Mouse (Mus musculus) adrenal gland, postnatal 14 days (tissue): Measurements from ENCODE around the gene Hipk2. TPM values are rescaled to one million over a fixed set of nuclear protein-coding genes. Genes with fewer than 3 reads are reported as not detected.

Experiments
- DNase-seq: peaks from one replicate; pipeline ENCODE4 v3.0.0; 2021; ENCODE audit warnings: mixed read lengths
- total RNA-seq: library from RNA; stranded (reverse); gene quantifications from 2 replicates; pipeline ENCODE4 v1.2.3, GENCODE M21; 2021

Gene Hipk2
- total RNA-seq, 1 experiment from 2014 or later, result 104 TPM

DNA sequence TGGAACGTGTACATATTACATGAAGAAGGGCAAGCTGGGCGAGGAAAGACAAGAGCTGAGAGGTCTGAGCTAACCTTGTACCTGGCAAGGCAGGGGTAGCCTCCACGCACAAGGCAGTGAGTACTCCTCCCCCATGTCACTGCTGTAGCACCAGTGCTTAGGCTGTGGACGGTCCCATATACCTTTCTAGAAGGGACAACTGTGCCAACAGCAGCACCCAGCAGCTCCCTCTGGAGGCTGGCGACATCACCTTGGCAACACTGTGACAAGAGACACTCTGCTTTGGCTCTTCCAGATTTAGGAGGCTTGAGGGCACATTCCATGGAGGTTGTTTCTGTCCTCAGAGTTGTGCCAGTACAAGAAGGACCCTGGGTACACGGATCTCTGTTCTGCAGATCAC, 123.5 kb downstream of the Hipk2 start:
- peak; percentile 53 for DNase-seq

DNA sequence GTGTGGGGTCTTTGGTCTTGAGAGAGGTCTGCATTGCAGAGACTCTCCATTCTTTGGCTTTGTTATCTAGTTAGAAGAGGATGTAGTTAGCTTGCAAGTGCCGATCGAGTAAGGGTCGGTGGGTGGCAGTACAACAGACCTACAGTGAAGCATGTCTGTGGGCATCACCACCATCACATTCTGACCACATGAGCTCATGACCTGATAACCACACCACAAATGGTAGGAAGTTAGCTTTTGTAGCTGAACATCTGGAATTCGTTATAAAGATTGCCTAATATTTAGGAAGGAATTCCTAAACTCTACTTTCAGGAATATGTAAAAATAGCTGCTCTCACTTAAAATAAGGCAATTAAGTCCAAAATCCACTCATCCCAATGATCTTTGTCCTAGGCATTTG, 127.9 kb downstream of the Hipk2 start:
- DNase-seq, result no peak

DNA sequence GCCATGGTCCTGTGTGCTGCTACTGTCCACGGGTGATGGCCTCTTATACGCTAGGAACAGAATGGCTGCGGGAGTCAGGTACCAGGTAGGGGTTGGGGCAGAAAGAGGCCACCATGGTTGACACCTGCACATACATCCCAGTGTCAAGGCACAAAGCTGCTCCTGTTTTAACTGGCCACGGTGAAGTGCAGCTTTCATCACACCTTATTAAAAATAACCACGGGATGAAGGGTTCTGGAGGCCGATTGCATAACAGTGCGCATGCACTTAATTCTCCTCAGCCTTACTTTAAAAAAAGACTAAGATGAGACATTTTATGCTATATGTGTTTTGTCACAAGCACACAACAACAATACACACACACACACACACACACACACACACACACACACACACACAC, 132.6 kb downstream of the Hipk2 start:
- DNase-seq, result no peak

DNA sequence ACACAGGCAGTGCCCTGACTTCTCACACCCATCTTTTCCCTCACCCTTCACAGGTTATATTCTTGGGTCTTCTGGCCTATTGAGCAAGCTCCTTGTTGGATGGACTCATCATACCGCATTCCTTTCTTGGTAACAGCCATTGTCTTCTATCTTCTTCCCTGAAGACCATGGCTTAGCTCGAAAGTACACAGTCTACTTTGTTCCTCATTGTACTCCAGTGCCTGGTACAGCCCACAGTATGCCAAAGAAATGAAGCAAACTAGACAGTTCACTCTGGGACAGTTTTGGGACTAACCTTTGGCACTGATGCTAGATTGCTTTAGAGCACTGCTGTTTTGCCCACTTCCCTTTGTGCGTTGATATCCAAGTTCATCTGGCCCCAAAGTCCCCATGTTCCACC, 133.5 kb downstream of the Hipk2 start:
- no peak for DNase-seq

DNA sequence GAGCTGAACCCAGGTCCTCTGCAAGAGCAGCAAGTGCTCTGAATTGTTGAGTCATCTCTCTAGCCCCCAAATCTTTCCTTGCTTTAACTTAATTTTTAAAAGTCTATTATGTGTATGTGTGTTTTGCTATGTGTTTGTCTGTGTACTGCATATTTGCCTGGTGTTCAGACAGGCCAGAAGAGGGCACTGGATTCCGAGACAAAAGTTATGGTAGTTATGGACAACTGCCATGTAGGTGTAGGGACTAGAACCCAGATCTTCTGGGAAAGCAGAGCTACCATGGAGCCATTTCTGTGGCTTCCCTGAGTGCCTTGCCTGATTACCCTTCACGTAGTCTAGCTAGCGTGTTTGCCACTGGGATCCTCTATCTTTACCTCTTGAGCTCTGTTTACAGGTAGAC, 134.9 kb downstream of the Hipk2 start:
- no peak for DNase-seq

DNA sequence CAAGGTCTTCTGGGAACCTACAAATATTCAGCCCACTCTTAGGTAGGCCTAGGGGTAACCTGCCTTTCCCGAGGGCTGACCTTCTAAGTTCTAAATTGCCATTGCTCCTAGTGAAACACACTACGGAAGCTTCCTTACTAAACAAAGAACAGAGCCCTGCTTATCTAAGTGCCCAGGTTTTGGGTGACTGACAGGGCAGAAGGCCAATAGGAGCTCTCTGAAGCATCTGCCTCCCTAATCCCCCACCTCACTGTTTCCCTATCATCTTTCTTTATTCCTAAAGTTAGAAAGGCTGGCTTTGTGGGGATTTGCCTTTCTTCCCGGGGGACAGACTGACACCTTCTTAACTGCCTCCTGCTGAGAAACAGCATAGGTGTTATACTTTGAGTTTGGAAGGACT, 136.7 kb downstream of the Hipk2 start:
- DNase-seq, result no peak

DNA sequence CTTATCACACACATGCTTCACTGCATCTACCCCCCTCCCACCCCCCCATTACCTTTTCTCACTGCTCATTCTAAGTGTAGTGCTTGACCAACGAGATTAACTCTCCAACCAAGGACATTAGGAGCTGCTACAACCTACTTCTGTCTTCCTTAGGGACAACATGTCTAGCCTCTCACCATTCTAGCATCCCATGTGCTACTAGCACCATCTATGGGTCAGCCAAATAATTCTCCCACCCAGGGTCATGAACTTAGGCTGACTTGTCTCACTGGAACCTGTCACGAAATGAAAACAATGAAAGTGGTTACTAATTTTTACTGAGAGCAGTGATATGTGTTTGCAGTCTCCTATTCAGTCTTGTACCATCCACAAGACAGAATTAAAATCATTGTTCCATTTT, 138.2 kb downstream of the Hipk2 start:
- DNase-seq, result no peak

DNA sequence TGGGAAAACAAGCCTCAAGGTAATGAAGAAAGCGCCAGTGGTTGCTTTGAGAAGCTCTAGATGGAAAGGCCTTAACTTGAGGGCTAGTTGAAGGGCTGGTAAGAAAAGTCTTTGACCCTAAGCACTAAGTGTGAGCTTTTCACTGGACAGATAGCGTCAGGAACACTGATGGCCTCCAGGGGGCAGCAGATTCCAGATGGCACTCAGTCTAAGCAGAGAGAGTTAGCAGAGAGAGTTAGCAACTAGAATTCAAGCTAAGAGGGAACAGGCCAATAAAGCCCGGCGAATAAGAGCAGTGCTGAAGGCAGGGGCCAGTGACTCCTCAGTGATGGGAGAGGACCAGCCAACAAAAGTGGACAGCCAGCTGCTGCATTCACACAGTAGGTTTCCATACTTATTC, 139.7 kb downstream of the Hipk2 start:
- peak; percentile 89 for DNase-seq

DNA sequence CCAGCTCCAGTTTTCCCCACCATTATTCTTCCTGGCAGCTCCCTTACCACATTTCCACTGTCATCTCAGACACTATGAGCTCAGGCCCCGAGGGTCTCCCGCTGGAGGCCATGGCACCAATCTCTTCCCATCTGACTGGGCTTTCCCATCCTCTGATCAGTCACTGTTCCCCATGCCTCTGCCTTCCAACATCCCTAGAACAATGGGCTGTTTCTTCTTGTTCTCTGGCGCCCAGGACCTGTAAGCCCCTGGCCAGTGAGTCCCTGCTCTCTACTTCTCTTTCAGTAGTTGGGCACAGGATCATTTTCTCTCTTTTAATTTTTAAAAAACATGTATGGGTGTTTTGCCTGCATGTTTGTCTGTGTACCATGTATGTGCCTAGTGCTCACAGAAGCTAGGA, 143.3 kb downstream of the Hipk2 start:
- no peak for DNase-seq

DNA sequence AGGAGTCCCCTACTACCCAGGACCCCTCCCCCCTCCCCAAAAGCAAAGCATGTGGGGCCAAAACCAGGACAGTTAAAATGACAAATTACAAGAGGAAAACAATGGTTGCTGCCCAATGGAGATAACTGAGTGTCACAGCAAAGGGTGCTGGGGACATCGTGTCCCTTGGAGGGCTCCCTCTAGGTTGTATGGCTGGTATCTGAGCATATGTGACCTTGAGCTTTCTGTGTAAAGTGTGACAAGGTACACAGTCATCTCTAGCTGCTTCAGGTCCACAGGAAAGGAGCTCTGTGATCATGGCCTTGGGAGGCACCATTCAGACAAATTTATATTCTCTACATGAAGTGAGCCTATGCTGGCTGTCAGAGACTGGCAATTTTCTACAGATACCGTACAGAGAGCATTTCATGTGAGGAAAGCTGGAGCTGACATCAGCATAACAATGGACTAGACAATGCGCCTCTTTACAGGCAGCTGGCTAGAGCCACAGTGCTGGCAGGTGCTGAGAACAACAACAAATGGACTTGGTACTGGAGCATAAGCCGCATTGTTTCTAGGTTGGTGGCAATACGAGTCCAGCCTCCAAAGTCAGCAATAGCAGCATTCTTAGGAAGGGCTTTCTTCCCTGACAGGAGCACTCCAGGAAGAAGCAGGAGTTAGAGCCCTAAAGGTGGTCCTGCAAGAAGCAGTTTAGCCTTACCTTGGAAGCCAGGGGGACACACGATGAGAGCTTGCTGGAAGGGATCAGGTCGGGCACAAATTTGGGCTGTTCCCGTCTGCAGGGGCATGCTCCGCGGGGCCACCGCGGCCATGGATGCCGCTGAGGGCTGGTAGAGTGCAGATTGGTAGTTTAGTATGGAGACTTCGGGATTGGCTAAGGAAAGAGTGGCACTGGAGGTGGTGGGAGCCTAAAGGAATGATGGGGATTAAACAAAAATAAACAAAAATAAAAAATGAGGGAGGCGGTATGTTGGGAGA, 145.5 kb downstream of the Hipk2 start:
- no peak for DNase-seq

DNA sequence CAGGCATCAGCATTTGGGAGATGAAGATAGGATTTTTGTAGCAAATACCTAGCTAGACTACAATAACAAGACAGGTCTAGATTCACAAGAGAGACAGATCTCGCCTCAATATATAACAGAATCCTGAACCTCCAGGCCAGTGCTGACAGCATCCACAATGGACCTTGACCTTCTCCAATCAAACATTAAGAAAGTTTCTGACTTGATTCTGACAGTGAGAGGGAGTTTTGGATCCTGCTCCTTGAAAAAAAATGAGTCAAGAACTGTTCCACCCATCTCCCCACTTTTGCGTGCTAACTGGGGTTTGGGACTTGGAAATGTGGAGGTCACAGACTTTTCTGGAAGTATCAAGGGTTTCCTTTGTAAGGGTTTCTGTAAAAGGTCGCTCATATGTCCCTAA, 150.4 kb downstream of the Hipk2 start:
- no peak for DNase-seq

DNA sequence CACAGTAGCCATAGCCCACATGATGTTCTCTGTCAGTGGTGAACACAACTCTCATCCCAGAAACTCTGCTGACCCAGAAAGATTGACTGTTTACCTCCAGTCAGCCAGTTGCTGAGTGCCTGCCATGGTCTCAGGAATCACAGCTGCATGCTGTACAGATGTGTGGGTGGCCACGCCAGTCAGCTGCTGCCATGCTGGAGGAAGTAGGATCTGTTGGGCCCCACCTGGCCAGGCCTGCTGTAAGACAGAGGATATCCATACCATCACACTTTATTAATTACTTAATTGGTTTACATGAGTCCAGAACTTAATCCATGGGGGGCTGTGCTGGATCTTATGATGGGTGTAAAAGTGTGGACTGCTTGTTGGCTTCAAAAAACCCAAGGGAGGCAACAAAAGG, 154.6 kb downstream of the Hipk2 start:
- no peak for DNase-seq

DNA sequence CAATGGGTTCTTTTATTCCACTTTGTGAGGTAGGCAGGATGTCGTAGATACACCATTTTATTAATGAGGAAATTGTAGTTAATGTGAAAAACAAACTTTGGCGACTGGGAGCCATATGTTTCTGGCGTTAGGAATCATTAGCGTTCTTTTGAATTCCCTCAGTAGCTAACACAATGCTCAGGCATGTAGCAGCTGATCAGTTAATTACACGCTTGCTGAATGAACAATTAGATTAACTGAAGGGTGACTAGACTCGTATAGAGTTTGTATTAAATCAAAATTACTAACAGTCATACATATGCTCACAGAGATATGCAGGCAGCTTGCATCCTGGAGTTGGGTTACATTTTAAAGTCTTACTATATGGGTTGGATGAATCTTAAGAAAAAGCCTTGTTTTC, 156.7 kb downstream of the Hipk2 start:
- no peak for DNase-seq

DNA sequence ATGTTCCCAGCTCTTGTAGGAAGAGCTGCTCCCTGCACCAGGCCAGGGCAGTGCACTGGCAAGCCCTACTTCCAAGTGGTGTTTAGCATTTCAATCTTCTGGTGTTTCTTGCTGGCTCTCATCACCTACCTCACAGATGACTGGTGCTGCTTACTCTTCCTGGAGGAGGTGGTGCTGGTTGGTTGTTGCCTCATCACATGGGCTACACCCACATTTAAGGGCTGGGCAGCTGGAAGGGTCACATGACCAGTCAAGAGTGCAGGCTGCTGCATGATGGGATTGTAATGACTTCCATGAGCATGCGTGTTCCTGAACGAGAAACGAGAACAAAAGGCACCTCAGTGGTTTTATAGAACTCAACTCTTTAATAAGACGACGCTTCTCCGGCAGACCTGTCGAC, 157.3 kb downstream of the Hipk2 start:
- DNase-seq, result no peak

DNA sequence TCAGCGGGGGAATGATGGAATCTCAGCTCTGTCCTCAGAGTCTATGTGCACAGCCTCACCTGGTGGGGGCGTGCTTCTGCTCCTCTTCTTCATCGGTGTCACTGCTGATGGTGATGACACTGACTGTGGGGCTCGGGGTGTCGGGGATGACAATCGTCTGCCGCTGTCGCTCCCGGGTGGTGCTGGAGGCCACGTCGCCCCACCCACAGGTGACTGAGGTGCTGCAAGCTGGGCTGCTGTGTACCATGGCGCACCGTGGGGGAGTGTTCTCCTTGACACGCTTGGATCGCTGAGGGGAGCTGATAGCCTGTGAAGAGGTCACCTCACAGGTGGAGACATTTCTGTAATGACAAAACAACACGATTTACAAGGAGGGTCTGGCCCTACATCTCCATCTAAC, 160.1 kb downstream of the Hipk2 start:
- DNase-seq, result no peak

DNA sequence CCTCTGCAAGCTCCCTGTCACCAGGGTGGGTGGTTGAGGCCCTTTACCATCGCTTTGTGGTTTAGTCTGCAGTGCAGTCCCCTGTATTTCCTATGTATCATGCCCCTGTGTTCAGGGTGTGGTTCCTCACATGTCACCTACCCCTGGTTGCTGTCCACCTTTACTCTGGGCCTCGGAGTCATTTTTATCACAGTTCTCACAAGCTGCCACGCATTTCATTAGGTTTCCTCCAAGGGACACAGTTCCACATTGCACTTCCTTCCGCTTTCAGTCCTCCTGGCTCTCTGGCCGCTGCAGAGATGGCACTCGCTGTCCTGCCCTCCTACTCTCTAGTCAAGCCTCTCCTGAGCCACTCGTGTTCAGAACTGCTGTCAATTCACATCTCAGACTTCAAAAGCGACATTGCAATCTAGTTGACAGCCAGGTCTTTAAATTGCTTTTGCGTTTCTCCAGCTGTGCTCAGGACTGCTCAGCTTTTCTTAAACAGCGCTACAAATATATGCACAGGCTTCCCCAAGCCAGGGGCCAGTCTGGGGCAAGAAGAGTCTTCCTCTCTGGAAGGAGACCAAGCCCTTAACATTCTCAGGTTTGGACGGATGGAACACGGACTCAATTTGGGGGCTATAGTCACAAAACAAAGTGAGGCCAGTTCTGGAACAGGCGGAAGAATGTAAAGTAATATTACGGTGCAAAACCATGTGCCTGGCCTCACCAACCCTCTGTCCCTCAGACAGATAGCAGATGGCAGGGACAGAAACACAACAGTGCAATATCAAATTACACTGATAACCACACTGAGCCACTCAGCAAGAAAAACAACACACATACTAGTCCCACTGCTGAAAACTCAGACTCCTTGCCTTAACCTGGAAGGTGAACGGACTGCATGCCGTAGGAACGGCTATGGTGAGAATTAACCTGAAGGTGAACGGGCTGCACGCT, 161.7 kb downstream of the Hipk2 start:
- no peak for DNase-seq

DNA sequence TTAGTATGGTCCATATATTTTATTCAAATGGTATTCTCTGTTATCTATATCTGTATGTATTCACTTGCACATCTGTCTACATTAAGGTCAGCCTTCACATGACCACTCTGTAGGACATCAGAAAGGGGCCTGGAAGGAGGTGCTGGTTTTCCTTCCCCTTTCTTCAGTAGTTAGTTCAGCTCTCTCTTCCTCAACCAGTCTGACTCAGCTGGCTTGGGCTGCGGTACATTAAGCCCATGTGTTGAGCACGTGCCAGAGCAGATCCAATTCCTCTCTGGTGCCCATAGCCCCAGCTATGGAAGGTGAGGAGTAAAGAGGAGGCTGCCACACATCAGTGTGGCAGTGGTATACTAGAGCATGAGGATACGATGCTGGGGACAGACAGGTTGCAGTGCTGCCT, 165.5 kb downstream of the Hipk2 start:
- DNase-seq, result no peak

DNA sequence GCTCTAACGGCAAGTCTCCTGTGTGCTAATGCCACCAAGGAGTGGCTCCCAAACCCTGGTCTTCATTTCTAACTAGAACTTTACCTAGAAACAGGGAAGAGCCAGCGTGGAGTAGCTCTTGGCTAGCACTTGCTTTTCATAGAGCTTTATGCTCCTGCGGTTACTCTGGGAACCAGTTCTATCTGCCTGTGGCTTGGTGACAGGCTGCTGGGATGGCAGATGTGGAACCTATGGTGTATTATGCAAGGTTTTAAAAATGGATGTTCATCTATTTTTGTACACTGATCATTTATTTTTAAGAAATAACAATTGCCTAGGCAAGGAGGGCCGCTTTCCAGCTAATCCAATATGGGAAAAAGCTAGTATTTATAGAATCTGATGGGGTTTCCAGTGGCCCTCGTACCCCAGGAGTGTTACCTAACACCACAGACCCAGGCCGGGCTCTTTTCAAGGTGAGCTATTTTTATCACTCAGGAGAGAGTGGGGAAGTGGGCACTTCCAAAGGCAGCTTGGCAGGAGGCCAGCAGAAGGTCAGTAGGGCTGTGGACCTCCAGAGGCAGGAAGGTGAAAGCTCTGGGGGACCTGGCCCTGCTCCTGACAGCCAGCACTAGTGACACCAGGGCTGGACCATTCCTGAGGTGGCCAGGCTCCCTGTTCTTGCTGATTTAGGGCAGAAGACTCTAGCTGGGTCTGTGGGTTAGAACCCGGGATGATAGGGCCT, 171.5 kb downstream of the Hipk2 start:
- no peak for DNase-seq

DNA sequence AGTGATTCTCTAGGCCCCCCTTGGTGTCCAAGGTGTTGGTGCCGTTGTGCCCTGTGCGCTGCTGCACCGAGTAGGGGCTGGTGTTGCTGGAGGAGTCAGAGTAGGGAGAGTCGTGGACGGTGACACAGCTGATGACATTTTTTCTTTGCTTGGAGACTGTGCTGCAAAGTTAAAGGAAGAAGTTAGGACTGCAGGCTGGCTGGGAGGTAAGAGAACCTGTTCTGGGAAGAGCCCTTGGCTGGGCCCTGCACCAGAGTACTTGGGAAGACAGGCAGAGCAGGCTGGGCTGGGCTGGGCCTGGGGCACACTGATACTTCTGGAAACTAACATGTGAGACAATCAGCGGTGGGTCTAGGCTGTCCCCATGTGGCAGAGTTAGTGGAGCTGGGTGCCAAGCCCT, 172.4 kb downstream of the Hipk2 start:
- no peak for DNase-seq

DNA sequence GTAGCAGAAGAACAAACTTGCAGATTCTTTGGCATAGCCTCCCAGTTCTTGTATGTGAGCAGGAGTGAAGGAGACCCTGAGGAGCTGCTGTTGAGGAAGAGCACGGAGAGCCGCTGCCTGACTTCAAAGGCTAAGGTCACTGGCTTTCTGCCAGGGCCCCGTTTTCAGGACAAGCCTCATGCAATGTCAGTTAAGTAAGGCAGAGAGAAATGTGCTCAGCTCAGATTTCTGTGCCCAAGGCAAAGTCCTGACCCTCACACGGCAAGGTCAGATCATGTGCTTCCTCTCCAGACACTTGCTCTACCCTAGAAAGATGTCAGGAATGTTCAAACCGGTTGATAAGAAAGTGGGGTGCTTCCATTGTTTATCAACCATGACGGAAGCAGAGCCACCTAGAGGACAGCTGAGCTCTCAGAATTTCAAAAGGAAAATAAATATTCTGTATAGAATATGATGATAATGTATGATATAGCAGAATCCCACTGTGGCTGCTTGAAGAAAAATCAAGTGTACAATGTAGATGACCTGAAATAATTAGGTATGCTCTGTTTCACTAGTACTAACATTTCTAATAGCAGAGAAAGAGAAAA, 173.1 kb downstream of the Hipk2 start:
- DNase-seq, result peak; percentile 89

DNA sequence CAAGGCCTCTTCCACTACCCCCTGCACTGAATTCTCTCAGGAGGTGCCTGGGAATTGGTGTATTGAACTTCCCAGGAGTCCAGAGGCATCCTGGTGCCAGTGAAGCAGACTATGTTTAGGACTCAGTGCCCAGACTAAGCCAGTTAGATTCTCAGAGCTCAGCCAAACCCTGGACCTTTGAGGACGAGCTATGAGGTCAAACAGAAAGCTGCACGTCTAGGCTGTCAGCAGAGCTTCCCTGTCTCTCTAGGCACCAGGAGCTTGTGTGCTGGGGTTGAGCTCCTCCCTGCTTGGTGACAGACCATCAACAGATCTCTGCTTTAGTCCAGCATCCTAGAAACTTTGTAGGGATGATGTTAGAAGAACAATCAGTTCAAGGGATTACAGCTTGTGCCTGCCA, 174.5 kb downstream of the Hipk2 start:
- no peak for DNase-seq

DNA sequence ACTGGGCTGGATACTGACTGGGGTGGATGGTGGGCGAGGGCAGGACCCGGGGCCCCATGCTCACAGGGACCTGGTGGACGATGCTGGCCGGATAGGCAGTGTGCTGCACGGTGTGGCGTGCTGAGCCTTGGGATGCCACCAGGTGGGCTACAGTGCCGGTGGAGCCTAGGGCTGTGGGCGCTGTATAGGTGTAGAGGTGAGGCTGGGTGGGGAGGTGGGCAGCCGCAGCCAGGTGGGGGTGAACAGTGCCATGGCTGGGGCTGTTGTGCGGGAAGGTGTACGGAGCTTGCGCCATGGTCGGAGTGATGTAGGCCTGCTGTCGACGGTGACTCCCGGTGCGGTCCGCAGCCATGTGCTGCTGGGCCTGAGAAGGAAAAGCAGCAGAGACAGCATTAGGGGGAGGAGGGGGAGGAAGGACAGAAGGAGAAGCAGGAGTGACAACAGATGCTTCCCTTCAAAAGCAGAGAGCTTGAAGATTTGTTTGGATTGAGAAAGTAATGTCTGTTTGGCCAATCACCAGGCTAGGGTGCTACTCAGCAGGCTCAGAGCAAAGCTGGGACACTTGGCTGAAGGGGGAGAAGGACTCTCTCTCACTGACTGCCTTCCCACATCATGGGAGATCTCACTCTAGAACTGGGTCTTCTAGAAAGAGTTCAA, 177.6 kb downstream of the Hipk2 start:
- no peak for DNase-seq
